Mouse (Mus musculus) embryonic fibroblast, embryonic 13.5 days (primary cell): ENCODE measurements around the gene Adgrb3.

Source experiments
- CTCF ChIP-seq: IDR thresholded peaks from 2 replicates; pipeline ENCODE4 v1.5.1; 2011; ENCODE audit warnings: mild to moderate bottlenecking, control low read depth, low read length, moderate library complexity, borderline replicate concordance; ENCODE audit not compliant: insufficient read depth
- POLR2A ChIP-seq: IDR thresholded peaks from 2 replicates; pipeline ENCODE4 v1.6.1; 2011; ENCODE audit warnings: low read depth, mild to moderate bottlenecking, control low read depth, low read length, moderate library complexity

DNA sequence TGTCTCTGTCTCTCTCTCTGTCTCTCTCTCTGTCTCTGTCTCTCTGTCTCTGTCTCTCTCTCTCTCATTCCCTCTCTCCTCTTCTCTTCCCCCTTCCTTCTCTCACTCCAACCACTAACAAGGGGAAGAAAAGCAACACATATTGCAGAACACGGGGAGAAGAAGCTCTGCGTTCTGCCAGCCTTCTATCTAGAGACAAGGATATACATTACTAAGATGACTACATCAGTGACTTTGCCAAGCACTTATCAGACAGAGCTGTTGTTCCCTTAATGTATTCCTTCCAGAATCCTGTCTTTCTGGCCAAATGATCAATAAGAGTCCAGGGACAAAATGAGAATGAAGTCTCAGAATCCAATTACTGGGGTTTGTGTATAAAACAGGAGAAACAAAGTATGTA, 123.2 kb downstream of the Adgrb3 start:
- TF ChIP-seq CTCF (no peak), POLR2A (no peak)
